Mouse (Mus musculus): ENCODE measurements around the gene Cgrrf1. TPM values are rescaled to one million over a fixed set of nuclear protein-coding genes. Genes with fewer than 3 reads are reported as not detected.

Cgrrf1 gene
- polyA plus RNA-seq, 1 experiment from 2014 or later: 17.9 TPM

Other genes starting within 250 kb of the Cgrrf1 start
- gene Cdkn3, start 71.6 kb upstream of the Cgrrf1 start, polyA plus RNA-seq (2015; fragmentation: Nextera tagmentation; extraction: Ambion mirVana): 8.6 TPM in 2 replicates
- gene Cnih1, start 43.7 kb upstream of the Cgrrf1 start, polyA plus RNA-seq (2015; fragmentation: Nextera tagmentation; extraction: Ambion mirVana): 165 and 170 TPM in 2 replicates
- 113 and 125 TPM in 2 replicates for gene Gmfb, start 9.9 kb upstream of the Cgrrf1 start, polyA plus RNA-seq (2015; fragmentation: Nextera tagmentation; extraction: Ambion mirVana)
- gene Samd4, start 50.7 kb downstream of the Cgrrf1 start, polyA plus RNA-seq (2015; fragmentation: Nextera tagmentation; extraction: Ambion mirVana): 4.2 and 4.5 TPM in 2 replicates

Data from midbrain, embryonic 15.5 days (tissue).